ENCODE assay signal across 8 mouse cellular contexts in the genomic region with DNA sequence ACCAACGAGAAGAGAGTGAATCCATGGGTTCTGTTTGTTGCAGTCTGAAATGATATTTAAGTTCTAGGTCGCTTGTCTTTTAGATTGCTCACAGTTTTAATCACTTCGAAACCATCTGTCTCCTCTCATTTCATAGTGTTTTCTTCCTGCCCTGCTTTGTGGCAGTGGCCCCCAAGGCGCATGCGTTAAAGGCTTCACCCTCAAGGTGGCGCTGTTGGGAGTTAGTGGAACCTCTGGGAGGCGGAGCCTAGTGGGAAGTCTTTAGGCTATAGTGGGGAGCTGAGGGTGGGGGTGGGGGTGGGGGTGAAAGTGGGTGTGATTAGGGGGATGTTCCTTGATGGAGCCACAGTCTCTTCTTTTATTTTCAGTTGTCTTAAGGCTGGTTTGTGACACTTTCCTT.
DNase-seq lines count a peak whose midpoint lies in the region; ATAC-seq and TF ChIP-seq lines count a peak whose summit lies in the region.

No protein-coding gene starts in this region.

- ATAC-seq in hindbrain, postnatal 0 days: no peak
- no peak for ATAC-seq in hindbrain, embryonic 13.5 days (ENCODE audit: low FRiP score)
- no peak for ATAC-seq in kidney, postnatal 0 days (replicated peaks; ENCODE audit: low FRiP score, low read depth)
- ATAC-seq in liver, embryonic 14.5 days (ENCODE audit: insufficient read depth): no peak
- ATAC-seq in hindbrain, embryonic 16.5 days: no peak

- H3K4me1 ChIP-seq in hindbrain, postnatal 0 days (ENCODE audit: insufficient read depth, low read length): no peaks in the 10 kb centered on the region
- peaks cover 7% of the 10 kb centered on the region for H3K4me1 ChIP-seq in hindbrain, embryonic 13.5 days (replicated peaks)
- no peaks in the 10 kb centered on the region for H3K4me1 ChIP-seq in kidney, postnatal 0 days (replicated peaks; ENCODE audit: insufficient read depth, low read length)
- no peaks in the 10 kb centered on the region for H3K4me1 ChIP-seq in liver, embryonic 14.5 days (replicated peaks; ENCODE audit: control insufficient read depth in 2 of 2, insufficient read depth in 2 of 2, low read length in 1 of 2)
- H3K4me1 ChIP-seq in hindbrain, embryonic 16.5 days (ENCODE audit: control insufficient read depth, insufficient read depth, low read depth, low read length): no peaks in the 10 kb centered on the region

- no peaks in the 10 kb centered on the region for H3K36me3 ChIP-seq in hindbrain, postnatal 0 days (ENCODE audit: insufficient read depth, low read length)
- no peaks in the 10 kb centered on the region for H3K36me3 ChIP-seq in hindbrain, embryonic 13.5 days
- H3K36me3 ChIP-seq in kidney, postnatal 0 days (ENCODE audit: insufficient read depth, low read length): no peaks in the 10 kb centered on the region
- H3K36me3 ChIP-seq in liver, embryonic 14.5 days (replicated peaks; ENCODE audit: control insufficient read depth, insufficient read depth, low read depth): no peaks in the 10 kb centered on the region
- H3K36me3 ChIP-seq in hindbrain, embryonic 16.5 days (ENCODE audit: control insufficient read depth, insufficient read depth, low read length): no peaks in the 10 kb centered on the region

- H3K4me3 ChIP-seq in hindbrain, postnatal 0 days (ENCODE audit: low read length): no peak overlapping the region
- H3K4me3 ChIP-seq in hindbrain, embryonic 13.5 days: no peak overlapping the region
- H3K4me3 ChIP-seq in kidney, postnatal 0 days (replicated peaks; ENCODE audit: low read depth, low read length): no peak overlapping the region
- H3K4me3 ChIP-seq in liver, embryonic 14.5 days (ENCODE audit: insufficient read depth in 1 of 2, low read depth in 2 of 2, low read length in 2 of 2): no peak overlapping the region
- no peak overlapping the region for H3K4me3 ChIP-seq in hindbrain, embryonic 16.5 days (ENCODE audit: low read length)

- DNase-seq in hindbrain, postnatal 0 days (ENCODE audit: low spot score): peak; percentile 60
- DNase-seq in ES-CJ7 (ENCODE audit: low read depth, low spot score): peak; percentile 65
- DNase-seq in cerebellum, adult 9-11 months: peak; percentile 30
- DNase-seq in kidney, postnatal 0 days (ENCODE audit: low spot score): peak; percentile 46
- DNase-seq in liver, embryonic 14.5 days (ENCODE audit: low read depth in 3 of 3, low spot score in 3 of 3): peak in 1 of 3 experiments; percentile 0
- DNase-seq in thymus, postnatal 14 days: peak; percentile 16

- H3K27ac ChIP-seq in hindbrain, postnatal 0 days: no peak overlapping the region
- no peak overlapping the region for H3K27ac ChIP-seq in hindbrain, embryonic 13.5 days
- H3K27ac ChIP-seq in kidney, postnatal 0 days: no peak overlapping the region
- no peak overlapping the region for H3K27ac ChIP-seq in liver, embryonic 14.5 days
- H3K27ac ChIP-seq in hindbrain, embryonic 16.5 days (ENCODE audit: low read depth, low read length): no peak overlapping the region

- no peaks in the 10 kb centered on the region for H3K27me3 ChIP-seq in hindbrain, postnatal 0 days (ENCODE audit: insufficient read depth, low read length)
- H3K27me3 ChIP-seq in hindbrain, embryonic 13.5 days: 0 out of 2 replicates have a peak, but pooled peaks cover 4% of the 10 kb centered on the region
- H3K27me3 ChIP-seq in kidney, postnatal 0 days (ENCODE audit: insufficient read depth, low read length): no peaks in the 10 kb centered on the region
- H3K27me3 ChIP-seq in liver, embryonic 14.5 days (ENCODE audit: control insufficient read depth, insufficient read depth, low read length): no peaks in the 10 kb centered on the region
- H3K27me3 ChIP-seq in hindbrain, embryonic 16.5 days (replicated peaks; ENCODE audit: control insufficient read depth, insufficient read depth, low read length): no peaks in the 10 kb centered on the region

- H3K9me3 ChIP-seq in hindbrain, postnatal 0 days (ENCODE audit: low read length): no peaks in the 10 kb centered on the region
- H3K9me3 ChIP-seq in hindbrain, embryonic 13.5 days: no peaks in the 10 kb centered on the region
- no peaks in the 10 kb centered on the region for H3K9me3 ChIP-seq in kidney, postnatal 0 days (replicated peaks; ENCODE audit: low read length)
- no peaks in the 10 kb centered on the region for H3K9me3 ChIP-seq in liver, embryonic 14.5 days (ENCODE audit: control insufficient read depth, low read length)
- H3K9me3 ChIP-seq in hindbrain, embryonic 16.5 days (ENCODE audit: control insufficient read depth, low read length): no peaks in the 10 kb centered on the region

- TF ChIP-seq CTCF in hindbrain, postnatal 0 days (IDR thresholded peaks at IDR 0.05; ENCODE audit: low read depth): peak; percentile 57
- TF ChIP-seq CTCF in kidney, postnatal 0 days (IDR thresholded peaks at IDR 0.05; ENCODE audit: low read depth): peak; percentile 62
- peak; percentile 33; the same call in 1 of the 2 replicates for TF ChIP-seq CTCF in liver, embryonic 14.5 days (IDR thresholded peaks at IDR 0.05; ENCODE audit: low read depth)

- 50% methylated on average over 7 of the region's 7 CpGs for WGBS in hindbrain, postnatal 0 days
- 59% methylated on average over 7 of the region's 7 CpGs for WGBS in hindbrain, embryonic 13.5 days
- WGBS in kidney, postnatal 0 days: 52% methylated on average over 7 of the region's 7 CpGs
- 30% methylated on average over 7 of the region's 7 CpGs for WGBS in liver, embryonic 14.5 days (ENCODE audit: insufficient replicate concordance)
- whole genome bisulfite sequencing in hindbrain, embryonic 16.5 days: 50% methylated on average over 7 of the region's 7 CpGs

- TF ChIP-seq EP300 in liver, embryonic 14.5 days (IDR thresholded peaks at IDR 0.05; ENCODE audit: low read depth): no peak

- H3K4me2 ChIP-seq in hindbrain, postnatal 0 days (ENCODE audit: low read depth, low read length): no peak overlapping the region
- H3K4me2 ChIP-seq in hindbrain, embryonic 13.5 days: no peak overlapping the region
- H3K4me2 ChIP-seq in kidney, postnatal 0 days (ENCODE audit: low read length): no peak overlapping the region
- no peak overlapping the region for H3K4me2 ChIP-seq in liver, embryonic 14.5 days (ENCODE audit: low read depth)
- no peak overlapping the region for H3K4me2 ChIP-seq in hindbrain, embryonic 16.5 days (ENCODE audit: low read length)

- H3K9ac ChIP-seq in hindbrain, postnatal 0 days (replicated peaks; ENCODE audit: low read length): no peak overlapping the region
- H3K9ac ChIP-seq in hindbrain, embryonic 13.5 days: no peak overlapping the region
- H3K9ac ChIP-seq in kidney, postnatal 0 days (ENCODE audit: low read depth, low read length): no peak overlapping the region
- H3K9ac ChIP-seq in liver, embryonic 14.5 days (replicated peaks): no peak overlapping the region
- no peak overlapping the region for H3K9ac ChIP-seq in hindbrain, embryonic 16.5 days (ENCODE audit: low read depth, low read length)
